Mouse (Mus musculus): ENCODE data around the gene Zdhhc14.

DNA sequence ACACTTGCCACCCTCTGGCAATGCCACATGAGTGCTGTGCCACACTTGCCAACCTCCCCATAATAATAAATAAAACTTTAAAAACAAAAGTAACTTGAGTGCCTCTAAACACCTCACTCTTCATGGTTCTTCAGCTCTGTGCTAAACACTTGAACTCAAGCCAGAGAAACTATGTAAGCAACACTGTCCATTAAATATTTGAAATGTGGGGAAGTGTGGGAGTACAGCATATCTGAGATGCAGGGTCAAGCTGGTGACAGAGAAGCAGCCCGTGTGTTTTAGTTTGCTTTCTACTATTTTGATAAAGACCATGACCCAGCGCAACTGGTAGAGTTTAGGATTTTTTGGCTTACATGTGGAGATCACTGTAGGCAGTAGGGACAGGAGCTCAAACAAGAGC is 100.7 kb downstream of the Zdhhc14 start:
- TF ChIP-seq EP300 (IDR thresholded peaks at IDR 0.05; ENCODE audit: low read depth) (no peak), CTCF (IDR thresholded peaks at IDR 0.05; ENCODE audit: low read depth) (no peak)
